In genomic region chr12:70524703-70525102, GRCm38 (mm10) we compare ENCODE assay signal across 11 mouse cellular contexts.
"Had no signal": no experiment of that assay in that cellular context is flagged by ENCODE, and none has a peak within 500 bp of the region (broad histone marks: within the 10 kb centered on the region; RNA-seq: fewer than 3 reads in every experiment).

No protein-coding gene starts in this region.

- H3K27ac ChIP-seq: limb, embryonic 15.5 days; liver, embryonic 13.5 days had no signal

- DNase-seq: kidney, adult 8-10 months; kidney, postnatal 25 days; liver, embryonic 13.5 days; liver, postnatal 0 days; midbrain, embryonic 14.5 days; right cerebral cortex, adult 18-20 months; right cerebral cortex, postnatal 25 days; thymus, adult 2 months; thymus, postnatal 25 days had no signal

- H3K4me1 ChIP-seq: limb, embryonic 15.5 days; liver, embryonic 13.5 days had no signal

- H3K9me3 ChIP-seq: limb, embryonic 15.5 days; liver, embryonic 13.5 days had no signal

- H3K4me2 ChIP-seq: limb, embryonic 15.5 days; liver, embryonic 13.5 days had no signal

- H3K9ac ChIP-seq: limb, embryonic 15.5 days; liver, embryonic 13.5 days; liver, postnatal 0 days had no signal

- ATAC-seq: intestine, postnatal 0 days; liver, postnatal 0 days had no signal

- H3K4me3 ChIP-seq: limb, embryonic 15.5 days; liver, embryonic 13.5 days had no signal

- H3K27me3 ChIP-seq: limb, embryonic 15.5 days; liver, embryonic 13.5 days had no signal

- H3K36me3 ChIP-seq: limb, embryonic 15.5 days; liver, embryonic 13.5 days had no signal
